8 mouse cellular contexts compared by ENCODE assay signal in the genomic region with DNA sequence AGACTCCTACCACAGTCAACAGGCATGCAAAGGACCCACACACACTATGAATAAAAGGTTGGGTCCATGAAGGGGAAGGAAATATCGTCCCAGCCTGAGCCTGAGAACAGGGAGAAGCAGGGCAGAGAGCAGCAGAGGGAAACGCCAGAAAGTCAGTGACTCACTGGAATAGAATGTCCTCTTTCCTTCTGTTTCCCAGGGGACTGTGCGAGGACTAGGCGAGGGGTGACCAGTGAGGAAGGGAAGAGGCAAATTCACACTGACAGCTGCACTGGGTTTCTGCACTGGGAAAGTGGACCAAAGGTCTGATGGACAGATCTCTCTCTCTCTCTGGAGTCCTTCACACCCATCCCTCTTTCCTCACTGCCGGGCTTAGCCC. TPM values are rescaled to one million over a fixed set of nuclear protein-coding genes. Genes with fewer than 3 reads are reported as not detected.
DNase-seq lines count a peak whose midpoint lies in the region; ATAC-seq and TF ChIP-seq lines count a peak whose summit lies in the region.

No protein-coding gene starts in this region.

- H3K4me3 ChIP-seq in spleen, adult 2 months (ENCODE audit: extremely low read depth, insufficient read depth, insufficient read length) = no peak overlapping the region
- H3K4me3 ChIP-seq in heart, embryonic 16.5 days (ENCODE audit: low read length) = no peak overlapping the region
- H3K4me3 ChIP-seq in limb, embryonic 15.5 days = no peak overlapping the region

- no peaks in the 10 kb centered on the region for H3K9me3 ChIP-seq in heart, embryonic 16.5 days (replicated peaks; ENCODE audit: control insufficient read depth, low read length)
- H3K9me3 ChIP-seq in limb, embryonic 15.5 days = no peaks in the 10 kb centered on the region

- 48% methylated on average over 5 of the region's 5 CpGs for WGBS in spleen, adult 2 months
- WGBS in heart, embryonic 16.5 days = 6% methylated on average over 5 of the region's 5 CpGs
- 27% methylated on average over 4 of the region's 5 CpGs for WGBS in limb, embryonic 15.5 days

- TF ChIP-seq POLR2A in spleen, adult 2 months (IDR thresholded peaks at IDR 0.05; ENCODE audit: low read depth, low read length) = no peak

- no peak for DNase-seq in spleen, adult 2 months (ENCODE audit: low read depth in 1 of 2, low spot score in 2 of 2)
- no peak for DNase-seq in spleen, postnatal 4 days (ENCODE audit: low spot score in 2 of 2)
- peak; percentile 61 to 80 for DNase-seq in urinary bladder, postnatal 36 days (ENCODE audit: low spot score in 2 of 2)
- DNase-seq in cerebellum, adult 11 months = no peak
- DNase-seq in cerebellum, postnatal 25 days = no peak
- DNase-seq in cerebellum, postnatal 14 days = no peak

- no peaks in the 10 kb centered on the region for H3K36me3 ChIP-seq in spleen, adult 2 months (ENCODE audit: control insufficient read depth, insufficient read depth, low read length)
- no peaks in the 10 kb centered on the region for H3K36me3 ChIP-seq in heart, embryonic 16.5 days (ENCODE audit: control insufficient read depth, insufficient read depth)
- H3K36me3 ChIP-seq in limb, embryonic 15.5 days = no peaks in the 10 kb centered on the region

- H3K9ac ChIP-seq in heart, embryonic 16.5 days (ENCODE audit: low read length) = peak overlapping the region; percentile 56
- H3K9ac ChIP-seq in limb, embryonic 15.5 days = no peak overlapping the region

- peak; percentile 78 for ATAC-seq in heart, embryonic 16.5 days (replicated peaks; ENCODE audit: extremely low read depth, insufficient read depth, low FRiP score)
- ATAC-seq in limb, embryonic 15.5 days (ENCODE audit: insufficient number of reproducible peaks, low FRiP score, low TSS enrichment, low read depth) = no peak

- H3K4me1 ChIP-seq in spleen, adult 2 months (ENCODE audit: control insufficient read depth, insufficient read depth, insufficient read length) = no peaks in the 10 kb centered on the region
- H3K4me1 ChIP-seq in heart, embryonic 16.5 days (ENCODE audit: control insufficient read depth, insufficient read depth, low read length) = peaks cover 56% of the 10 kb centered on the region
- peaks cover 65% of the 10 kb centered on the region for H3K4me1 ChIP-seq in limb, embryonic 15.5 days

- H3K27me3 ChIP-seq in spleen, adult 2 months (ENCODE audit: control insufficient read depth, insufficient read depth, low read length) = no peaks in the 10 kb centered on the region
- H3K27me3 ChIP-seq in heart, embryonic 16.5 days (ENCODE audit: control insufficient read depth, insufficient read depth, low read length) = 0 out of 2 replicates have a peak, but pooled peaks cover 2% of the 10 kb centered on the region
- no peaks in the 10 kb centered on the region for H3K27me3 ChIP-seq in limb, embryonic 15.5 days

- peak overlapping the region; percentile 61 for H3K27ac ChIP-seq in spleen, adult 2 months (ENCODE audit: insufficient read depth, low read length)
- peak overlapping the region; percentile 92 for H3K27ac ChIP-seq in heart, embryonic 16.5 days (ENCODE audit: low read length)
- peak overlapping the region; percentile 64 for H3K27ac ChIP-seq in limb, embryonic 15.5 days

- peak overlapping the region; percentile 44 for H3K4me2 ChIP-seq in heart, embryonic 16.5 days (ENCODE audit: low read depth, low read length)
- no peak overlapping the region for H3K4me2 ChIP-seq in limb, embryonic 15.5 days

- TF ChIP-seq CTCF in spleen, adult 2 months (IDR thresholded peaks at IDR 0.05; ENCODE audit: extremely low read depth, insufficient read depth, insufficient read length, insufficient replicate concordance) = no peak

RNA-seq across cellular contexts. Expression of a gene that starts 1.3 kb away (rescaled TPM):
- 0.12 and 0.15 TPM in 2 replicates for polyA plus RNA-seq in spleen, adult 2 months (2012; rRNA removed)
- 0.42 and 0.54 TPM in 2 replicates for polyA plus RNA-seq in heart, embryonic 16.5 days (2015; fragmentation: Nextera tagmentation; extraction: Ambion mirVana)
- polyA plus RNA-seq in limb, embryonic 15.5 days (2015; fragmentation: Nextera tagmentation; extraction: Ambion mirVana) = 0.52 and 0.53 TPM in 2 replicates

RNA-seq across cellular contexts. Expression of a gene that starts 1.6 kb away (rescaled TPM):
- polyA plus RNA-seq in spleen, adult 2 months (2012; rRNA removed) = 0.69 and 0.79 TPM in 2 replicates
- polyA plus RNA-seq in heart, embryonic 16.5 days (2015; fragmentation: Nextera tagmentation; extraction: Ambion mirVana) = 1.4 and 1.7 TPM in 2 replicates
- 1.6 and 1.7 TPM in 2 replicates for polyA plus RNA-seq in limb, embryonic 15.5 days (2015; fragmentation: Nextera tagmentation; extraction: Ambion mirVana)

RNA-seq across cellular contexts. Expression of a gene that starts 18.5 kb away (rescaled TPM):
- not detected in 2 replicates for polyA plus RNA-seq in spleen, adult 2 months (2012; rRNA removed)
- polyA plus RNA-seq in heart, embryonic 16.5 days (2015; fragmentation: Nextera tagmentation; extraction: Ambion mirVana) = not detected in 2 replicates
- polyA plus RNA-seq in limb, embryonic 15.5 days (2015; fragmentation: Nextera tagmentation; extraction: Ambion mirVana) = not detected in 2 replicates

RNA-seq across cellular contexts. Expression of a gene that starts 28.0 kb away (rescaled TPM):
- polyA plus RNA-seq in spleen, adult 2 months (2012; rRNA removed) = not detected in 2 replicates
- not detected in 2 replicates for polyA plus RNA-seq in heart, embryonic 16.5 days (2015; fragmentation: Nextera tagmentation; extraction: Ambion mirVana)
- polyA plus RNA-seq in limb, embryonic 15.5 days (2015; fragmentation: Nextera tagmentation; extraction: Ambion mirVana) = not detected in 2 replicates

RNA-seq across cellular contexts. Expression of a gene that starts 42.2 kb away (rescaled TPM):
- not detected in 2 replicates for polyA plus RNA-seq in spleen, adult 2 months (2012; rRNA removed)
- polyA plus RNA-seq in heart, embryonic 16.5 days (2015; fragmentation: Nextera tagmentation; extraction: Ambion mirVana) = not detected in 2 replicates
- polyA plus RNA-seq in limb, embryonic 15.5 days (2015; fragmentation: Nextera tagmentation; extraction: Ambion mirVana) = not detected in 2 replicates

Comparison
In these comparisons a context has a peak if more than half of its experiments do, and no peak if none do; other contexts are left out.
1. DNase-seq: peak in urinary bladder, postnatal 36 days (2 of 2); none in spleen, adult 2 months (0 of 2), spleen, postnatal 4 days (0 of 2), cerebellum, adult 11 months (single experiment), cerebellum, postnatal 25 days (0 of 2) and cerebellum, postnatal 14 days (0 of 2).
2. Peak in every context shown above with its lines, with median percentiles within 50 percentile points of each other: H3K27ac ChIP-seq.